Mouse (Mus musculus) heart, embryonic 13.5 days (tissue): ENCODE results near the gene Pax2. TPM values are rescaled to one million over a fixed set of nuclear protein-coding genes. Genes with fewer than 3 reads are reported as not detected.
A peak's percentile ranks its signal among the peaks of the same experiment; 100 is the strongest.

Experiments used
- ATAC-seq: fragments of 200-750 bp; cut with Nextera tagmentation; 2 replicates; pipeline ENCODE4 v1.8.0; 2017; ENCODE audit warnings: moderate TSS enrichment; ENCODE audit not compliant: insufficient number of reproducible peaks, low FRiP score, low TSS enrichment; ENCODE audit errors: extremely low read depth
- H3K27ac ChIP-seq: fragments of 300-500 bp; sonication (generic); replicated peaks from 2 replicates; pipeline ENCODE4 v1.5.1; 2015; ENCODE audit warnings: moderate library complexity, mild to moderate bottlenecking, inconsistent platforms
- H3K27me3 ChIP-seq: fragments of 300-500 bp; sonication (generic); replicated peaks from 2 replicates; pipeline ENCODE4 v1.6.1; 2015; ENCODE audit warnings: mild to moderate bottlenecking, inconsistent platforms
- H3K36me3 ChIP-seq: fragments of 300-500 bp; sonication (generic); 2 replicates; pipeline ENCODE4 v1.6.1; 2015; ENCODE audit warnings: mild to moderate bottlenecking, inconsistent platforms
- H3K4me1 ChIP-seq: fragments of 300-500 bp; sonication (generic); 2 replicates; pipeline ENCODE4 v1.6.1; 2015; ENCODE audit warnings: inconsistent platforms
- H3K4me2 ChIP-seq: fragments of 300-500 bp; sonication (generic); 2 replicates; pipeline ENCODE4 v1.6.1; 2015; ENCODE audit warnings: inconsistent platforms, mild to moderate bottlenecking, moderate library complexity
- H3K4me3 ChIP-seq: fragments of 300-500 bp; sonication (generic); 2 replicates; pipeline ENCODE4 v1.5.1; 2015; ENCODE audit warnings: moderate library complexity, mild to moderate bottlenecking, inconsistent platforms
- H3K9ac ChIP-seq: fragments of 300-500 bp; sonication (generic); 2 replicates; pipeline ENCODE4 v1.6.1; 2015; ENCODE audit warnings: inconsistent platforms, mild to moderate bottlenecking, moderate library complexity
- H3K9me3 ChIP-seq: fragments of 300-500 bp; sonication (generic); 2 replicates; pipeline ENCODE4 v1.6.1; 2016; ENCODE audit warnings: inconsistent platforms
- WGBS: fragments of 180-500 bp; shearing (Covaris S2); methylation state at CpG from one replicate; pipeline ENCODE4 v1.1.7; 2015; ENCODE audit warnings: mixed read lengths; 5-methylcytosine and 5-hydroxymethylcytosine counted together
- polyA plus RNA-seq: library from polyadenylated mRNA; unstranded; fragments of >200 nt; fragmentation: Nextera tagmentation; extraction: Ambion mirVana; gene quantifications from 2 replicates; pipeline ENCODE4 v1.2.1, GENCODE M21; 2015

The Pax2 gene
- polyA plus RNA-seq, 1 experiment from 2014 or later: not detected

DNA sequence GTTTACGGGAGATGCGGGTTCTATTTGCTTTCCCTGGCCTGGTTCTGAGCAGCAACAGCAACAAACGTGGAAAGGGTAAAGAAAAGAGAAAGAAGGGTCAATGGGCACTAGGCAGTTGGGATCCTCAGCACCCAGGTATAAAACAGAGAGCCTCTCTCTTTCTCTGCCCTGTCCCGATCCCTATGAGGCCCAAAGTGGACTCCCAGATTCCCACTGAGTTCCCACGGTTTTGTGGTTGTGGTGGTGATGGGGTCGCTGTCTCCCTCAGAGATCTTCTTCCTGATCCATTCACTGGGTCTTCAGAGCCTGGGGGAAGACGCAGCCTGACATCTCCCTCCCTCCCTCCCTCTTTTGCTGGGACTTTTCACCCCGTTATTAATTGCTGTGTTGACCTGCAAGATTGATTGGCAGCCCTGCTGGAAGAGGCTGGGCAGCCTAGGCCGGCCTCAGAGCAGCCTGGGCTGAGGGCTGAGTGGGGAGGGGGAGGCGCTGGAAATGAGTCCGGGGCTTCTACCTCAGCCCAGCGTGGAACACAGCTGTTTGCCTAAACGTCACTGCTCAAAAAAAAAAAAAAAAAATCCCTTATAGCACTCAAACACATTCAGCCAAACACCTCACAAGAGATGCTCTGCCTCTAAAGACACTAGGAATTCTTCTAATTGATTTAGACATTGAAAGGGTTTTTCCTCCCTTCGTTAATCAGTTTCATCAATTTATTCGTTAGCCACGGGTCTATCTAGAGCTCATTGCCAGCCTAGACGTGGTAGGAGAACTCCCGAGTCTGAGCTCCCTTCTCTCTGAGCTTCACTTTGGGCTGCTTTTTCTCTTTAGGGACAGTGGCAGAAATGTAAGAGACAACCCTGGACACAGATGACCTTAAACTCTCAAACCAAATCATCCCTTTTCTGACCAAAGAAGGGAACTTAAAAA lies 6.5 kb upstream of the Pax2 start:
- Histone ChIP-seq H3K4me1 (peaks cover 15% of the 10 kb centered on the region), H3K4me3 (no peak overlapping the region), H3K9me3 (no peaks in the 10 kb centered on the region), H3K4me2 (no peak overlapping the region), H3K27ac (no peak overlapping the region), H3K27me3 (peaks cover 99% of the 10 kb centered on the region), H3K9ac (no peak overlapping the region), H3K36me3 (no peaks in the 10 kb centered on the region)
- no peak for ATAC-seq
- WGBS: 3% methylated on average over 18 of the region's 18 CpGs

DNA sequence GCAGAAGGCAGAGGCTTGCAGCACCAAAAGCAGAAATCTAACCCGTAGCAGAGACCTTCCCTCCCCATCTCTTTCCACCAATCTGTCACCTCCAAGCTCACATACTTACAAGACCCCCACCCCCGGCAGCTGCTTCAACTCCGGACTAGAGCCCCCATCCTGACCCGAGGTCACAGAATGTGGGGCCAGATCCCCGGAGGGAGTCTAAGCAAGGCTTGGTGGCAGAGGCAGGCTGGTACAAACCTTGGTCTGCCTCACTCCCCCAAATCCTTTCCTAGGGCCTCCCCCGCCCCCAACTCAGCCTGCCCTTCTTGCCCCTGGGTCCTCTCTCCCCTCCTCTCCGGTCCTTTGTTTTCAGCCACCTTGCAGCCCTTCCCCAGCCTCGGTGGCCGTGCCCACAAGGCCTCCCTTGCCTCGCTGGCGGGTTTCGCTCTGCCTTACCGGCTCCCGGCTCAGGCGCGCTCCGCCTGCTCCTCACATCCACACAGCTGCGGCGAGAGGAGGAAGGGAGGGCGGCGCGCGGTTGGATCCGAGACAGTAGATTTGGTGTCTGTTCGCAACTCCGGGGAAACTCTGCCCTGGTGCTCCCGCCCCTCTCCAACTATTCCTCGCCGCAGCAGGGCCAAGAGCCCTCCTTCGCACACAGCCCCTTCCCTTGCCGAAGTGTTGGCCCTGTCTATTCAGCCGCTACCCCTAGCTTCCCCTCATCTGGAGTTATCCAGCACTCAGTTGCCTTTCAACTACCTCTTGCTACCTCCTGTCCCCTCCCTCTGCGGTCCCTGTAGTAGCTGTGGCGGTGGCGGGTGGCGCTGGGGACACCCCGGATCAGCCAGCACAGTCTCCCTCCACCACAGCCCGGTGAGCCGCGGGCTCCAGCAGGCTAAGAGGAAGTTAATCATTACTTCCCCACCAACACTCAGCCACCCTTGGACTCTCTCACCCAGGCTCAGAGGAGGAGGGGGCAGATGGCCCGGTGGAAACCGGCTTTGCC lies 5.5 kb upstream of the Pax2 start:
- WGBS: 1% methylated on average over 40 of the region's 42 CpGs
- Histone ChIP-seq H3K36me3 (no peaks in the 10 kb centered on the region), H3K4me3 (peak overlapping the region; percentile 24), H3K27ac (no peak overlapping the region), H3K27me3 (peaks cover 99% of the 10 kb centered on the region), H3K9ac (no peak overlapping the region), H3K4me2 (peak overlapping the region; percentile 50), H3K9me3 (no peaks in the 10 kb centered on the region), H3K4me1 (peaks cover 21% of the 10 kb centered on the region)
- ATAC-seq: no peak

DNA sequence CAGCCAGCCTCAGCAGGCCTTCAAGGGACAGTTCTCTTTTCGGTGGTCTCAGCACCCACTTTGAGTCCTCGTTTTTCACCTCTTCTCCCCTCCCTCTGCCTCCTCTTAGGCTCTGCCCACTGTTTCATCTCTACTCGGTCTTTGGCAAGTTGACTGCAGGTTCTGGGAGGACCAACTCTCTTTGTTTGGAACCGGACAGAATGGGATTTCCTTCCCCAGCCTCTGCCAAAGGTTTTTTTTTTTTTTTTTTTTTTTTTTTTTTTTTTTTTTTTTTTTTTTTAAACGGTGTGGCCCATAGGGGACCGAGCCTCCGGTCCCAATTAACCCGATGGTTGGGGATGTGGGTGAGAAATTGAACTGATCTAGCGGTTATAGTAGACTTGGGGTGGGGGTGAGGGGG lies 4.8 kb upstream of the Pax2 start:
- Histone ChIP-seq H3K9ac (no peak overlapping the region), H3K27ac (no peak overlapping the region), H3K36me3 (no peaks in the 10 kb centered on the region), H3K4me3 (no peak overlapping the region), H3K4me1 (peaks cover 28% of the 10 kb centered on the region), H3K27me3 (peaks cover 99% of the 10 kb centered on the region), H3K4me2 (no peak overlapping the region), H3K9me3 (no peaks in the 10 kb centered on the region)
- no peak for ATAC-seq
- WGBS: under 1% methylated on average over 9 of the region's 9 CpGs

DNA sequence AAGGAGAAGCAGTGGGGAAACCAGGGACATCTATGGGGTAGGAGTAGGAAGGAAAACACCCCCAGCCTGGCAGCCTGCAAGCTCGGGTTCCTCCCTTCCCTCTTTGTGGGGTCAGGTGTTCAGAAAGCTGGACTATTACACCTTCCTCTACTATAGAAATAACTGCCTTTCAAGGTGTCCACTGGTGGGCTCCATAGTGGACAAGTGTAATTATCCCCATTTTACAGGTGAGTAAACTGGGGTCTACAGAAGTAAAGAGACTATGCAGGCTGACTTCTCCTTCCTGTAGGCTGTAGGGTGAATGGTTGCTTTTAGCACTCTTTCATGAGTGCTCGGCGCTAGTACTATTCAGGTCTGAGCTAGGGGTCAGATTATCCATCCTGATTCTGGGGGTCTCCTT lies 4.3 kb upstream of the Pax2 start:
- Histone ChIP-seq H3K4me3 (no peak overlapping the region), H3K27ac (no peak overlapping the region), H3K4me1 (peaks cover 31% of the 10 kb centered on the region), H3K4me2 (no peak overlapping the region), H3K27me3 (peaks cover 99% of the 10 kb centered on the region), H3K36me3 (no peaks in the 10 kb centered on the region), H3K9me3 (no peaks in the 10 kb centered on the region), H3K9ac (no peak overlapping the region)
- no peak for ATAC-seq
- 6% methylated on average over 3 of the region's 3 CpGs for WGBS

DNA sequence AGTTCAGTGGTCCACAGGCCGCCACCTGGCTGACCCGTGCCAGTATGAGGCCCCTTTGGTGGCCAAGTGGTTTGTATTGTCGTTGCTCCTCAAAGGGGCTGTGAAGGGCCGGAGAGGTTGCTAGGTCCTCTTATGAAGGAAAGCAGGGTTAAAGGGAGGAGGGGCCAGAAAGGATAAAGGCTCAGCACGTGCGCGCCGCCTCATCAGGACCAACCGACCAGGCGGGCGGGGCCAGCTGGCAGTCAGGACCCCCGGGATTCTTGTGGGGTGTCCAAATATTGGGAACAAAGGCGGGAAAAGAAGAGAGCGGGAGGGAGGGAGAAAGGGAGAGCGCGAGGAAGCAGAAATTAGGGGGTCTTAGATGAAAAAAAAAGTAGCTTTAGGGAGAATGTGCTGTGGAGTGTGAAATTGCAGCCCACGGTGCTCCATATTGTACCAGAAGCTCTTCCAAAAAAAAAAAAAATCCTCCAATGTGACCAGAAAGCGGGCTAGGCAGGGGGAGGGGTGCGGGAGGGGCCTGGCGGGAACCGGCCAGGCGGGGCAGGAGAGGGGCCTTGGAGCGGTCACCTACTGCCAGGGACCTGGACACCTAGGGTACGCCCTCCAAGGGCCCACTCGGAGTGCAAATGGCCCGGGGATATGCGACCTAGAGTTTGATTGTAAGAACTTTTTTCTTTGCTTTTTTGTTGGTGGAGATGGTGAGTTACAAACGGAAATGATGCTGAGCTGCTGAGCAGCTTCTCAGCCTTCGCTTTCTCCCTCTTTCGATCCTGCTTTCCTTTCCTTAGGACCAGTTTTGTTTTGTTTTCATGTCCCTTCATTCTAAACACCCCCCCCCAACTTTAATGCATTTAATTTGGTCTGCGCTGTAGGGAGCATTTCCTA lies 3.5 kb upstream of the Pax2 start:
- no peak overlapping the region for H3K9ac ChIP-seq
- WGBS: 2% methylated on average over 31 of the region's 31 CpGs
- no peaks in the 10 kb centered on the region for H3K9me3 ChIP-seq
- H3K4me3 ChIP-seq: no peak overlapping the region
- peaks cover 33% of the 10 kb centered on the region for H3K4me1 ChIP-seq
- no peak for ATAC-seq
- no peak overlapping the region for H3K4me2 ChIP-seq
- no peak overlapping the region for H3K27ac ChIP-seq
- H3K27me3 ChIP-seq: peaks cover 100% of the 10 kb centered on the region
- no peaks in the 10 kb centered on the region for H3K36me3 ChIP-seq

DNA sequence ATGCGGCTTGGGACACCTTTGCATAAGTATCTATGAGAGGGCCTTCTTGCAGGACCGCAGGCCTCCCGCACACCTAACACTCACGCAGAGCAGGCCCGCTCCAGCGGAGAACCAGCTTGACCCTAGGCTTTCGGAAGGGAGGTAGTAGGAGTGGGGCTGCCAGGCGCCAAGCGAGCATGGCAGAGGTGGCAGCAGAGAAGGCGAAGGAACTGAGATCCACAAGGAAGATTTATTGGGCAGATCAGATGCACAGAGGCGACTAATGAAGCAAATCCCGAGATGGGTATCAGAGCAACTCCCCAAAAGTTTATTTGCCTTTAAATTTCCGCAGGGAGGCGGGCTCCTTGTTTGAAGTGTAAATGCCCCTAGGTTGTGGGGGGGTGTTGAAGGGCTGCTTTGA lies 2.5 kb upstream of the Pax2 start:
- Histone ChIP-seq H3K4me3 (no peak overlapping the region), H3K4me2 (no peak overlapping the region), H3K9me3 (no peaks in the 10 kb centered on the region), H3K36me3 (no peaks in the 10 kb centered on the region), H3K27ac (no peak overlapping the region), H3K27me3 (peaks cover 99% of the 10 kb centered on the region), H3K4me1 (peaks cover 35% of the 10 kb centered on the region), H3K9ac (no peak overlapping the region)
- no peak for ATAC-seq
- 2% methylated on average over 14 of the region's 14 CpGs for WGBS

DNA sequence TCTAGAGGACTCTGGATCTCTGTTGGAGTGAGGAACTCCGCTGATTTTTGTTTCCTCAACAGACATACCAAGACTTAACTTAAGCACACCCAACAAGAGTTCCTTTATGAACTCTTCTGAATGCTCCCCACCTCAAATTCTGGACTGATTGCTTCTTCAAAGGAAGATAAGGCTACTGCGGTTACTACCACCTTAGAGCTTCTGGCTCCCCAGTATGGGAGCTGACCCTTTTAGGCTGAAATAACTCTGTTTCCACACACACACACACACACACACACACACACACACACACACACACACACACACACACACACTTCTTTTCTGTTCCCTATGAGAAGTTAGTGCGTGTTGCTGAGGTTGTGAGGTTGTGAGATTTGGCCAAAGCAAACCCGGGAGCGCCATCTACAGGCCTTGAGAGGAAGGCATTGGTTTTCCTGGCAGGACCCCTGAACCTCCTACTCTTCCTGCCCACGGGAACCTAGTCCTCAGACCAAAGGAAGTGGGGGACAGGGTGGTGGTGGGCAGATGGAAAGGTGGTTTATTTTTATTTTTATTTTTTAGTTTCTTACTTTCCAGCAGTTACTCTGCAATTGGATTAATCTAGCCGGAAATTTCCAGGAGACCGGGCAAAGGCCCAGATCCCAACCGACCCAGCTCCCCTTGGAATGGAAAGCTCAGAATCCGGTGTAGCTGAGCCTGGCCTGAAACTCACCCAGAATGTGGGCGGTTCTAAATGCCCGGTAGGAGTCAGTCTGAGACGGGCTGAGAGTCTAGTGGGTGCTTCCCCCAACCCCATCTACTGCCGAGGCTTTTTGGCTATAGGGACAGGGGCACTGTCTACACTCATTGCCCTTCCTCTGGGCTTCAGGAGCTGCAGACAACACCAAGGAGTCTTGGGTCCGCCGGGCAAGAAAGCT lies 1.1 kb upstream of the Pax2 start:
- Histone ChIP-seq H3K4me1 (peaks cover 46% of the 10 kb centered on the region), H3K4me3 (no peak overlapping the region), H3K9me3 (no peaks in the 10 kb centered on the region), H3K27ac (no peak overlapping the region), H3K27me3 (peaks cover 98% of the 10 kb centered on the region), H3K9ac (no peak overlapping the region), H3K36me3 (no peaks in the 10 kb centered on the region), H3K4me2 (peak overlapping the region; percentile 78)
- ATAC-seq: no peak
- 2% methylated on average over 16 of the region's 16 CpGs for WGBS

DNA sequence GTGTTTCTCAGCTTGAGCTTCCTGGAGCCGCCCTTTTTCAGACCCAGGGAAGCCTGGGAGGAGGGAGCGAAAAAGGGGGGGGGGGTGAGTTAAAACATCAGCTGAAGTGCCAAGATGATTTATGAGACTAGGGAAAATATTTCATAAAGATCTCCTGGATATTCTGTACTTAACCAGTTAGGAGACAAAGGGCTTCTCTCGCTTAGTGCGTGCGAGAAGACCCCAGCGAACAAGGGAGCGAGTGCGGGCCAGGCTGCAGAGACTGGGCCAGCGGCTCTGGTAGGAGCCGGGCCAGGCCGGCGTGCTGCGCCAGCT lies 510 bp upstream of the Pax2 start:
- no peaks in the 10 kb centered on the region for H3K9me3 ChIP-seq
- peaks cover 98% of the 10 kb centered on the region for H3K27me3 ChIP-seq
- peak overlapping the region; percentile 52 for H3K4me3 ChIP-seq
- under 1% methylated on average over 13 of the region's 13 CpGs for WGBS
- peak overlapping the region; percentile 78 for H3K4me2 ChIP-seq
- H3K4me1 ChIP-seq: peaks cover 46% of the 10 kb centered on the region
- no peak overlapping the region; the same call in 1 of the 2 replicates for H3K9ac ChIP-seq
- no peak overlapping the region for H3K27ac ChIP-seq
- no peaks in the 10 kb centered on the region for H3K36me3 ChIP-seq
- no peak for ATAC-seq

DNA sequence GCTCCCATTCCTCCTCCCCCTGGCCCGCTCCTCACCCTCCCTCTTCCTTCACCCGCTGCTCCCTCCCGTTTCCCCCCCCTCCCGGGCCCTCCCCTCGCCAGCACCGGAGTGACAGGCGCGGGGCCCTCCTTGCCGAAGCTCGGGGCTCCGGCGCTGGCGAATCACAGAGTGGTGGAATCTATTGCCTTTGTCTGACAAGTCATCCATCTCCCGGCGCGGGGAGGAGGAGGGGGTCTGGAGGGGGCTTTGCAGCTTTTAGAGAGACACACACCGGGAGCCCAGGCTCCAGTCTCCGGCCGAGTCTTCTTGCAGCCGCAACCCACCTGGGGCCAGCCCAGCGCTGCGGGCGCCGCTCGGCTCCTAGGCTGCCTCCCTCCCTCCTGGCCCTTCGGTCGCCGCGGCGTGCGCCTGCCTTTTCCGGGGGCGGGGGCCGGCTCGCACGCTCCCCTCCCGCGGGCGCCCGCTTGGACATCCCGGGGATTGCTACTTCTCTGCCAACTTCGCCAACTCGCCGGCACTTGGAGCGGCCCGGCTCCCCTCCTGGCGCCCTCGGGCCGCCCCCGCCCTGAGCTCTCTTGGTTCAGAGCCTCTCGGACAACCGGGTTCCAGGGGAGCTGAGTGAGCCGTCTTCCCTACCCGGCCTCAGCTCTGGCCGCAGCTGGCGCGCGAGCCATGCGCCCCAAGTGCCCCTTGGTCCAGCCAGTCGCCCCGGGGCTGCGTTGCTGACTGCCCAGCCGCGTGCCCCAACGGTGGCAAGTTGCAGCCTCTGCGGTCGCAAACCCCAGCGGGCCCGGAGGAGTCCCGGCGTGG lies 781 bp downstream of the Pax2 start:
- Histone ChIP-seq H3K36me3 (no peaks in the 10 kb centered on the region), H3K4me3 (peak overlapping the region; percentile 52), H3K4me1 (peaks cover 39% of the 10 kb centered on the region), H3K9me3 (no peaks in the 10 kb centered on the region), H3K4me2 (peak overlapping the region; percentile 78), H3K27me3 (peaks cover 98% of the 10 kb centered on the region), H3K9ac (peak overlapping the region; percentile 62), H3K27ac (no peak overlapping the region)
- no peak for ATAC-seq
- under 1% methylated on average over 69 of the region's 71 CpGs for whole genome bisulfite sequencing
